Mouse (Mus musculus) kidney, adult 8-10 months (tissue): ENCODE results near the gene Pde6c.

Source experiments
- DNase-seq, 2 experiments: peaks; one replicate each; pipeline ENCODE4 v3.0.0; 2022

Gene Pde6c

GRCm38 (mm10) chr19:38132481-38132880 lies at the start of gene Pde6c:
Gene Pde6c (plus strand): TSS chr19:38132781.
- DNase-seq: no peak

- no peak for DNase-seq
Observed at GRCm38 (mm10) chr19:38082931-38083525, 49.6 kb upstream of the Pde6c start.

- DNase-seq: no peak
Observed at GRCm38 (mm10) chr19:38085841-38086240, 46.7 kb upstream of the Pde6c start.

GRCm38 (mm10) chr19:38086948-38087551 lies 45.5 kb upstream of the Pde6c start:
- peak in 1 of 2 experiments; percentile 22 for DNase-seq

- no peak for DNase-seq
Observed at GRCm38 (mm10) chr19:38089358-38089757, 43.2 kb upstream of the Pde6c start.

- no peak for DNase-seq
Observed at GRCm38 (mm10) chr19:38091512-38091985, 41.0 kb upstream of the Pde6c start.

GRCm38 (mm10) chr19:38096231-38096630 lies 36.4 kb upstream of the Pde6c start:
- DNase-seq: no peak

GRCm38 (mm10) chr19:38096858-38097758 lies 35.5 kb upstream of the Pde6c start, which contains the start of gene Ffar4:
Gene Ffar4 (plus strand): TSS chr19:38097071.
- DNase-seq: no peak

- DNase-seq: no peak
Observed at GRCm38 (mm10) chr19:38107871-38108270, 24.7 kb upstream of the Pde6c start.

- no peak for DNase-seq
Observed at GRCm38 (mm10) chr19:38109506-38110242, 22.9 kb upstream of the Pde6c start.

- DNase-seq: no peak
Observed at GRCm38 (mm10) chr19:38111056-38111455, 21.5 kb upstream of the Pde6c start.

- no peak for DNase-seq
Observed at GRCm38 (mm10) chr19:38112575-38112974, 20.0 kb upstream of the Pde6c start.

- DNase-seq: no peak
Observed at GRCm38 (mm10) chr19:38114834-38115491, 17.6 kb upstream of the Pde6c start.

- DNase-seq: no peak
Observed at GRCm38 (mm10) chr19:38120123-38120760, 12.3 kb upstream of the Pde6c start.

- no peak for DNase-seq
Observed at GRCm38 (mm10) chr19:38123921-38124320, 8.7 kb upstream of the Pde6c start.

- no peak for DNase-seq
Observed at GRCm38 (mm10) chr19:38124401-38125218, 8.0 kb upstream of the Pde6c start.

GRCm38 (mm10) chr19:38125219-38125610 lies 7.4 kb upstream of the Pde6c start, which contains the start of gene Rbp4:
Gene Rbp4 (minus strand): TSS chr19:38125281.
- DNase-seq: no peak

- no peak for DNase-seq
Observed at GRCm38 (mm10) chr19:38126656-38127055, 5.9 kb upstream of the Pde6c start.

- no peak for DNase-seq
Observed at GRCm38 (mm10) chr19:38133986-38134385, 1.4 kb downstream of the Pde6c start.

GRCm38 (mm10) chr19:38134806-38135205 lies 2.2 kb downstream of the Pde6c start:
- no peak for DNase-seq
